Mouse (Mus musculus) megakaryocyte, embryonic 14.5 days (primary cell): ENCODE results near the gene Cables2. TPM values are rescaled to one million over a fixed set of nuclear protein-coding genes. Genes with fewer than 3 reads are reported as not detected.

Experiments used
- H3K27me3 ChIP-seq: replicated peaks from 2 replicates; pipeline ENCODE3; 2012; ENCODE audit warnings: inconsistent platforms
- H3K36me3 ChIP-seq: replicated peaks from 2 replicates; pipeline ENCODE3; 2012; ENCODE audit warnings: low read length, inconsistent platforms, mixed read lengths
- H3K4me1 ChIP-seq: 2 replicates; pipeline ENCODE4 v1.6.1; 2012; ENCODE audit warnings: inconsistent platforms
- H3K4me3 ChIP-seq: replicated peaks from 2 replicates; pipeline ENCODE3; 2012; ENCODE audit warnings: moderate library complexity, mild to moderate bottlenecking, inconsistent platforms
- H3K9me3 ChIP-seq: 2 replicates; pipeline ENCODE4 v1.6.1; 2012; ENCODE audit warnings: inconsistent platforms
- FLI1 ChIP-seq: IDR thresholded peaks from 2 replicates; pipeline ENCODE4 v1.6.1; 2012; ENCODE audit warnings: low read length, inconsistent platforms, mixed read lengths
- GATA1 ChIP-seq: IDR thresholded peaks from 3 replicates; pipeline ENCODE4 v1.6.1; 2012; ENCODE audit warnings: mixed read lengths, low read length, inconsistent platforms, borderline replicate concordance
- polyA plus RNA-seq: library from polyadenylated mRNA; stranded (reverse); fragments of >175 nt; gene quantifications from 2 replicates; pipeline ENCODE4 v1.2.3, GENCODE M21; 2012; ENCODE audit warnings: low replicate concordance; ENCODE audit not compliant: insufficient read depth

The Cables2 gene
- polyA plus RNA-seq, 1 experiment, result 8.4 TPM

- TF ChIP-seq FLI1 (no peak), GATA1 (no peak)
- Histone ChIP-seq H3K4me1 (peaks cover 26% of the 10 kb centered on the region), H3K9me3 (no peaks in the 10 kb centered on the region), H3K36me3 (no peaks in the 10 kb centered on the region), H3K4me3 (peak within 1 kb of the TSS; percentile 15), H3K27me3 (peaks cover 87% of the 10 kb centered on the region)
These were observed 16.3 kb upstream of the Cables2 start, which contains the start of gene Rbbp8nl for GRCm38 (mm10) chr2:180289440-180290108. Gene Rbbp8nl (minus strand): TSS chr2:180289879.

GRCm38 (mm10) chr2:180288966-180289365, 15.7 kb upstream of the Cables2 start:
- peak overlapping the region; percentile 4 for H3K4me3 ChIP-seq
- peaks cover 26% of the 10 kb centered on the region for H3K4me1 ChIP-seq
- H3K9me3 ChIP-seq, result no peaks in the 10 kb centered on the region
- no peak for TF ChIP-seq FLI1
- TF ChIP-seq GATA1, result no peak
- no peaks in the 10 kb centered on the region for H3K36me3 ChIP-seq
- peaks cover 88% of the 10 kb centered on the region for H3K27me3 ChIP-seq

- Histone ChIP-seq H3K36me3 (no peaks in the 10 kb centered on the region), H3K4me1 (peaks cover 52% of the 10 kb centered on the region), H3K4me3 (no peak overlapping the region), H3K9me3 (no peaks in the 10 kb centered on the region), H3K27me3 (peaks cover 44% of the 10 kb centered on the region)
- TF ChIP-seq FLI1 (no peak), GATA1 (no peak)
These were observed 6.0 kb upstream of the Cables2 start for GRCm38 (mm10) chr2:180279321-180279720.

GRCm38 (mm10) chr2:180277773-180278320, 4.6 kb upstream of the Cables2 start:
- H3K27me3 ChIP-seq, result peaks cover 29% of the 10 kb centered on the region
- H3K4me3 ChIP-seq, result no peak overlapping the region
- peaks cover 55% of the 10 kb centered on the region for H3K4me1 ChIP-seq
- no peaks in the 10 kb centered on the region for H3K36me3 ChIP-seq
- H3K9me3 ChIP-seq, result no peaks in the 10 kb centered on the region
- TF ChIP-seq FLI1 (no peak), GATA1 (no peak)

- Histone ChIP-seq H3K4me3 (peak overlapping the region; percentile 91), H3K4me1 (peaks cover 64% of the 10 kb centered on the region), H3K9me3 (no peaks in the 10 kb centered on the region), H3K36me3 (no peaks in the 10 kb centered on the region), H3K27me3 (peaks cover 22% of the 10 kb centered on the region)
- TF ChIP-seq GATA1 (no peak), FLI1 (no peak)
These were observed 3.6 kb upstream of the Cables2 start for GRCm38 (mm10) chr2:180276851-180277259.

- TF ChIP-seq FLI1, result no peak
- no peak for TF ChIP-seq GATA1
- Histone ChIP-seq H3K27me3 (peaks cover 17% of the 10 kb centered on the region), H3K4me3 (peak overlapping the region; percentile 91), H3K36me3 (no peaks in the 10 kb centered on the region), H3K9me3 (no peaks in the 10 kb centered on the region), H3K4me1 (peaks cover 69% of the 10 kb centered on the region)
These were observed 3.1 kb upstream of the Cables2 start for GRCm38 (mm10) chr2:180276385-180276784.

- Histone ChIP-seq H3K4me3 (peak overlapping the region; percentile 91), H3K4me1 (peaks cover 73% of the 10 kb centered on the region), H3K27me3 (peaks cover 14% of the 10 kb centered on the region), H3K36me3 (peaks cover 2% of the 10 kb centered on the region), H3K9me3 (no peaks in the 10 kb centered on the region)
- TF ChIP-seq FLI1 (no peak), GATA1 (no peak)
These were observed 2.5 kb upstream of the Cables2 start for GRCm38 (mm10) chr2:180275836-180276235.

GRCm38 (mm10) chr2:180274523-180274922, 1.2 kb upstream of the Cables2 start:
- TF ChIP-seq GATA1 (no peak), FLI1 (no peak)
- H3K4me1 ChIP-seq, result peaks cover 84% of the 10 kb centered on the region
- peaks cover 5% of the 10 kb centered on the region for H3K27me3 ChIP-seq
- no peaks in the 10 kb centered on the region for H3K9me3 ChIP-seq
- no peak overlapping the region for H3K4me3 ChIP-seq
- peaks cover 15% of the 10 kb centered on the region for H3K36me3 ChIP-seq

- peaks cover 31% of the 10 kb centered on the region for H3K36me3 ChIP-seq
- H3K4me3 ChIP-seq, result peak overlapping the region; percentile 97
- no peaks in the 10 kb centered on the region for H3K9me3 ChIP-seq
- no peaks in the 10 kb centered on the region for H3K27me3 ChIP-seq
- H3K4me1 ChIP-seq, result peaks cover 92% of the 10 kb centered on the region
- no peak for TF ChIP-seq GATA1
- no peak for TF ChIP-seq FLI1
These were observed 393 bp downstream of the Cables2 start for GRCm38 (mm10) chr2:180272884-180273321.

- Histone ChIP-seq H3K36me3 (peaks cover 41% of the 10 kb centered on the region), H3K9me3 (no peaks in the 10 kb centered on the region), H3K4me1 (peaks cover 83% of the 10 kb centered on the region), H3K4me3 (peak overlapping the region; percentile 97), H3K27me3 (no peaks in the 10 kb centered on the region)
- no peak for TF ChIP-seq GATA1
- no peak for TF ChIP-seq FLI1
These were observed 1.4 kb downstream of the Cables2 start for GRCm38 (mm10) chr2:180271804-180272395.
